Mouse (Mus musculus): Measurements from ENCODE around the gene Gm10521.

Gene Gm10521

GRCm38 (mm10) chr1:171946447-171946995 is 51.1 kb downstream of the Gm10521 start:
- CTCF ChIA-PET, result no interaction called here
